Mouse (Mus musculus) testis, adult 2 months (tissue): ENCODE measurements around the gene Txndc2. TPM values are rescaled to one million over a fixed set of nuclear protein-coding genes. Genes with fewer than 3 reads are reported as not detected.

Experiments
- H3K27ac ChIP-seq: fragments of 200-500 bp; 2 replicates; pipeline ENCODE4 v1.5.1; 2012; ENCODE audit warnings: low read depth, low read length; ENCODE audit not compliant: control insufficient read depth, insufficient read depth
- H3K27me3 ChIP-seq: fragments of 200-500 bp; 2 replicates; pipeline ENCODE4 v1.6.1; 2012; ENCODE audit warnings: mild to moderate bottlenecking, low read length, moderate library complexity; ENCODE audit not compliant: control insufficient read depth, insufficient read depth
- H3K36me3 ChIP-seq: fragments of 200-500 bp; 2 replicates; pipeline ENCODE4 v1.6.1; 2012; ENCODE audit warnings: mild to moderate bottlenecking, low read length; ENCODE audit not compliant: control insufficient read depth, insufficient read depth
- H3K4me1 ChIP-seq: fragments of 200-500 bp; 2 replicates; pipeline ENCODE4 v1.6.1; 2012; ENCODE audit warnings: low read length; ENCODE audit not compliant: control insufficient read depth, insufficient read depth
- H3K4me3 ChIP-seq: fragments of 200-500 bp; 2 replicates; pipeline ENCODE4 v1.5.1; 2012; ENCODE audit warnings: low read depth, mild to moderate bottlenecking, low read length, moderate library complexity, mixed read lengths; ENCODE audit not compliant: control insufficient read depth
- CTCF ChIP-seq: fragments of 200-500 bp; IDR thresholded peaks from 2 replicates; pipeline ENCODE4 v1.5.1; 2012; ENCODE audit warnings: low read depth, mild to moderate bottlenecking, inconsistent platforms, low read length, moderate library complexity; ENCODE audit not compliant: control insufficient read depth, insufficient read depth, insufficient replicate concordance
- POLR2A ChIP-seq: fragments of 200-500 bp; IDR thresholded peaks from 2 replicates; pipeline ENCODE4 v1.6.1; 2012; ENCODE audit warnings: low read depth, mild to moderate bottlenecking, inconsistent platforms, low read length, moderate library complexity; ENCODE audit not compliant: control insufficient read depth
- polyA plus RNA-seq: library from polyadenylated mRNA; depleted of rRNA; stranded (reverse); fragments of >200 nt; gene quantifications from 2 replicates; pipeline ENCODE4 v1.2.3, GENCODE M21; 2012

Gene Txndc2
- polyA plus RNA-seq, 1 experiment = 252 TPM

DNA sequence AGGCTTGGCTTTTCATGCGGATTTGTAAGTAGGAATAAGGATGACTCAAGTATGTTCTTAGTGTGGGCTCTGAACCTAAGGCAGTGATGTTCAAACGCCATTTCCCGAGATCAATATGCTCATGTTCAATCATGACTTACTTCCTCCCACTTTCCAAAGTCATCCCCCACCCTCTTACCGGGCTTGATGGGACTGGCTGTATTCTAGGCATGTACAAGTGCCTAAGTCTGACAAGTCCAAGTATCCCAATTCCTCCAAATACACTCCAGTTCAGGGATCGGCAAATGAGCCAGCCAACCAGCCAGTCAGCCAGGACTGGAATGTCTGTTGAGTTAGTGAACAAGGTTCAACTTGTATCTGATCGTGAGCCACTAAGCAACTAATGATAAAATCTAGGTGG, 15.7 kb downstream of the Txndc2 start:
- peak overlapping the region; percentile 22; the same call in 1 of the 2 replicates for H3K4me3 ChIP-seq
- H3K36me3 ChIP-seq = no peaks in the 10 kb centered on the region
- no peak overlapping the region for H3K27ac ChIP-seq
- TF ChIP-seq POLR2A = no peak
- no peak for TF ChIP-seq CTCF
- no peaks in the 10 kb centered on the region; the same call in 1 of the 2 replicates for H3K4me1 ChIP-seq
- H3K27me3 ChIP-seq = no peaks in the 10 kb centered on the region

DNA sequence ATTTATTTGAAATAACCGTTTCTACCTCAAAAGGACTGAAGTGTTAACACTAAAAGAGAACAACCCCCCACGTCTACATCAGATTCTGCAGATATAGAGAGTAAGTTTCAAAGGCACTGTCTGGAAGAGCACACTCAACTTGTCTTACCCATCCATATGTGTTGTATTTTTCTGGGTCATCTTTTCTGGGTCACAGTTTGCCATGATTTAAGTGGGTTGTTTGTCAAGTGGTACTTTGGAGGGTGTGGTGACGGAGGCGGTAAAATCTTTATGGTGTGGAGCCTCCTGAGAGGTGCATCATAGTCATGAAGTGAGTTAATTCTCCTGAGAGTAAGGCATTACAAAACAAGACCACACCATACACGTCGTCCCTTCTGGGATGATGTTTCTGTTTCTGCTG, 16.4 kb downstream of the Txndc2 start:
- TF ChIP-seq POLR2A (no peak), CTCF (no peak)
- no peak overlapping the region for H3K27ac ChIP-seq
- no peaks in the 10 kb centered on the region; the same call in 1 of the 2 replicates for H3K4me1 ChIP-seq
- H3K36me3 ChIP-seq = no peaks in the 10 kb centered on the region
- H3K4me3 ChIP-seq = no peak overlapping the region
- no peaks in the 10 kb centered on the region for H3K27me3 ChIP-seq

DNA sequence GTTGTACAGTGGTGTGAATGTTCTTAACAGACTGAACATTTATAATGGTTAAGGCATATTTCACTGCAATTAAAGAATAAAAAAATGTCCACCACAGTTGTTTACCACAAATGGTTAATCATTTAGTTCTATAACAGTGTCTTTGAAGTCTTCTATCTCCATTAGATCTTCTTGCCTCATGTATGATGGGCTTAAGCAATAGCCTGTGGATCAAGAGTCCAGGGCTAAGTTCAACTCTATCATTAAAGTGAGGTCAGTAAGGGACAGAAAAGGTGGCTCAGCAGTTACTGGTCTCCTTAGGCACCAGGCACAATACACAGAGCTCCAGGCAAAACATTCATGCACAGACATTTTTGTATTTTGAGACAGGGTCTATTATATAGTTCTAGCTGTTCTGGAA, 18.8 kb downstream of the Txndc2 start:
- H3K27ac ChIP-seq = no peak overlapping the region
- H3K27me3 ChIP-seq = no peaks in the 10 kb centered on the region
- TF ChIP-seq POLR2A (no peak), CTCF (no peak)
- H3K36me3 ChIP-seq = no peaks in the 10 kb centered on the region
- H3K4me1 ChIP-seq = no peaks in the 10 kb centered on the region
- no peak overlapping the region for H3K4me3 ChIP-seq

GRCm38 (mm10) chr17:65618431-65618830, 23.5 kb downstream of the Txndc2 start:
- no peaks in the 10 kb centered on the region for H3K27me3 ChIP-seq
- H3K36me3 ChIP-seq = no peaks in the 10 kb centered on the region
- no peaks in the 10 kb centered on the region for H3K4me1 ChIP-seq
- H3K27ac ChIP-seq = no peak overlapping the region
- no peak for TF ChIP-seq CTCF
- TF ChIP-seq POLR2A = no peak
- no peak overlapping the region for H3K4me3 ChIP-seq

GRCm38 (mm10) chr17:65615678-65616077, 26.3 kb downstream of the Txndc2 start:
- no peak overlapping the region for H3K4me3 ChIP-seq
- TF ChIP-seq POLR2A = no peak
- TF ChIP-seq CTCF = no peak
- H3K4me1 ChIP-seq = peaks cover 2% of the 10 kb centered on the region; the same call in 1 of the 2 replicates
- H3K36me3 ChIP-seq = no peaks in the 10 kb centered on the region
- no peak overlapping the region for H3K27ac ChIP-seq
- H3K27me3 ChIP-seq = no peaks in the 10 kb centered on the region

GRCm38 (mm10) chr17:65614431-65614830, 27.5 kb downstream of the Txndc2 start:
- Histone ChIP-seq H3K27ac (peak overlapping the region; percentile 93), H3K4me3 (peak overlapping the region; percentile 95; the same call in 1 of the 2 replicates), H3K27me3 (no peaks in the 10 kb centered on the region), H3K36me3 (no peaks in the 10 kb centered on the region), H3K4me1 (peaks cover 4% of the 10 kb centered on the region; the same call in 1 of the 2 replicates)
- TF ChIP-seq POLR2A (no peak), CTCF (no peak)

DNA sequence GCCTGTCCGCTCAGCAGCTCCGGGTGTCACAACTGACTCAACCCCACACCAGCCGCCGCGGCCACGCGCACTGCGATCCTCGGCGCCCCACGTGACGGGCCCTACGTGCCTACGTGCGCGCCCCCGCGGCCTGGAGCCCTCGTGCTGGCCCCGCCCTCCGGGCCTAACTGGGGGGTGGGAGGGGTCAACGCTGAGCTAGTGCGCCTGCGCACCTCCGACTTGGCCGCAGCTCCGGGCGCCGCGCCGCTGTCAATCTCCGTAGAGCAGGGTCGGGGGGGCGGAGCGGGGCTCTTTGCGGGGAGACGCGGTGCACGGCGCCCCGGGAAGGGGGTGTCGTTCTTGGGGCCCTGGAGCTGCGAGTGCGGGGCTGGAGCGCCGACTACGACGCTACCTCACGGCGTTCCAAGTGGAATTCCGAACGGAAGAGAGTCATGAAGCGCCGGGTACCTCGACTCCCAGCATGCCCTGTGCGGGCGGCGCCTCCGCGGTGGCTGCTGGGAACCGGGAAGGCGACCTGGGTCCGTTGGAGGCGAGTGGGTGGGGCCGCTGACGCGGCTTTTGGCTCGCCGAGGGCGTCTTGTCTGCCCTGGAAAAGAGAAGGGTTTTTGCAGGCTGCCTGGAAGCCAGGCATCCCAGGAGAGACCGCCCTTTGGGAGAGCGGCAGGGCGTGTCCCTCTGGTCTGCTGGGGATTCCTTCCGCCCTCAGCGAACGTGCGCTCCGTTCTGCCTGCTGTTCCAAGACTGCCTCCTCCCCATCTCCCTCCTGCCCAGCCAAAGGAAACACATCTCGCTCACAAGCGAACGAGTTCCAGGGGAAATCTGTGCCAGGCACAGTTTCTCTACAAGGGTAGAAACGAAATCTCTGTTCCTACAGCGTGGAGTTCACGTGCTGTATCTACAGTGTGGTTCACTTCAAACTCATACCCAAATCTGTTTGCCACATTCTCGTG, 28.2 kb downstream of the Txndc2 start, which contains the start of gene Vapa:
Gene Vapa (minus strand): TSS at position 93 of the 950 bp plus-strand sequence.
- Histone ChIP-seq H3K27me3 (no peaks in the 10 kb centered on the region), H3K4me1 (peaks cover 8% of the 10 kb centered on the region; the same call in 1 of the 2 replicates), H3K4me3 (peak within 1 kb of the TSS; percentile 95), H3K36me3 (no peaks in the 10 kb centered on the region; the same call in 1 of the 2 replicates), H3K27ac (peak within 1 kb of the TSS; percentile 93)
- TF ChIP-seq POLR2A (peak; percentile 79), CTCF (no peak)

GRCm38 (mm10) chr17:65613142-65613462, 28.9 kb downstream of the Txndc2 start:
- Histone ChIP-seq H3K27ac (peak overlapping the region; percentile 93), H3K4me1 (peaks cover 8% of the 10 kb centered on the region; the same call in 1 of the 2 replicates), H3K4me3 (peak overlapping the region; percentile 95), H3K27me3 (no peaks in the 10 kb centered on the region), H3K36me3 (no peaks in the 10 kb centered on the region; the same call in 1 of the 2 replicates)
- no peak for TF ChIP-seq CTCF
- no peak for TF ChIP-seq POLR2A
